Mouse (Mus musculus) midbrain, embryonic 16.5 days (tissue): ENCODE data around the gene Hoxd3. TPM values are rescaled to one million over a fixed set of nuclear protein-coding genes. Genes with fewer than 3 reads are reported as not detected.

Experiments
- ATAC-seq: fragments of 200-750 bp; cut with Nextera tagmentation; 2 replicates; pipeline ENCODE4 v1.8.0; 2017; ENCODE audit warnings: moderate TSS enrichment
- H3K27ac ChIP-seq: fragments of 300-500 bp; sonication (generic); 2 replicates; pipeline ENCODE4 v1.5.1; 2014; ENCODE audit warnings: mild to moderate bottlenecking, low read length, mixed read lengths
- H3K27me3 ChIP-seq: fragments of 300-500 bp; sonication (generic); 2 replicates; pipeline ENCODE4 v1.6.1; 2014; ENCODE audit warnings: low read depth, low read length, mixed read lengths; ENCODE audit not compliant: control insufficient read depth, insufficient read depth
- H3K36me3 ChIP-seq: fragments of 300-500 bp; sonication (generic); 2 replicates; pipeline ENCODE4 v1.6.1; 2014; ENCODE audit warnings: mild to moderate bottlenecking, low read length, moderate library complexity, mixed read lengths; ENCODE audit not compliant: control insufficient read depth, insufficient read depth
- H3K4me1 ChIP-seq: fragments of 300-500 bp; sonication (generic); 2 replicates; pipeline ENCODE4 v1.6.1; 2014; ENCODE audit warnings: mild to moderate bottlenecking, low read length, mixed read lengths; ENCODE audit not compliant: control insufficient read depth, insufficient read depth
- H3K4me2 ChIP-seq: fragments of 300-500 bp; sonication (generic); 2 replicates; pipeline ENCODE4 v1.6.1; 2014; ENCODE audit warnings: mild to moderate bottlenecking, low read length, mixed read lengths
- H3K4me3 ChIP-seq: fragments of 300-500 bp; sonication (generic); 2 replicates; pipeline ENCODE4 v1.5.1; 2014; ENCODE audit warnings: low read depth, mild to moderate bottlenecking, low read length, moderate library complexity, mixed read lengths
- H3K9ac ChIP-seq: fragments of 300-500 bp; sonication (generic); 2 replicates; pipeline ENCODE4 v1.6.1; 2014; ENCODE audit warnings: low read depth, low read length, mixed read lengths
- H3K9me3 ChIP-seq: fragments of 300-500 bp; sonication (generic); replicated peaks from 2 replicates; pipeline ENCODE4 v1.6.1; 2014; ENCODE audit warnings: mild to moderate bottlenecking, low read length, mixed read lengths; ENCODE audit not compliant: control insufficient read depth, poor library complexity, severe bottlenecking
- WGBS: fragments of 180-500 bp; shearing (Covaris S2); extraction: QIAGEN DNeasy Blood & Tissue Kit; methylation state at CpG from one replicate; pipeline ENCODE4 v1.1.7; 2014; 5-methylcytosine and 5-hydroxymethylcytosine counted together
- polyA plus RNA-seq: library from polyadenylated mRNA; unstranded; fragments of >200 nt; fragmentation: Nextera tagmentation; extraction: Ambion mirVana; gene quantifications from 2 replicates; pipeline ENCODE4 v1.2.1, GENCODE M21; 2015

Hoxd3 gene
- 0.17 TPM in 1 of 2 replicates, not detected in the other for polyA plus RNA-seq

DNA sequence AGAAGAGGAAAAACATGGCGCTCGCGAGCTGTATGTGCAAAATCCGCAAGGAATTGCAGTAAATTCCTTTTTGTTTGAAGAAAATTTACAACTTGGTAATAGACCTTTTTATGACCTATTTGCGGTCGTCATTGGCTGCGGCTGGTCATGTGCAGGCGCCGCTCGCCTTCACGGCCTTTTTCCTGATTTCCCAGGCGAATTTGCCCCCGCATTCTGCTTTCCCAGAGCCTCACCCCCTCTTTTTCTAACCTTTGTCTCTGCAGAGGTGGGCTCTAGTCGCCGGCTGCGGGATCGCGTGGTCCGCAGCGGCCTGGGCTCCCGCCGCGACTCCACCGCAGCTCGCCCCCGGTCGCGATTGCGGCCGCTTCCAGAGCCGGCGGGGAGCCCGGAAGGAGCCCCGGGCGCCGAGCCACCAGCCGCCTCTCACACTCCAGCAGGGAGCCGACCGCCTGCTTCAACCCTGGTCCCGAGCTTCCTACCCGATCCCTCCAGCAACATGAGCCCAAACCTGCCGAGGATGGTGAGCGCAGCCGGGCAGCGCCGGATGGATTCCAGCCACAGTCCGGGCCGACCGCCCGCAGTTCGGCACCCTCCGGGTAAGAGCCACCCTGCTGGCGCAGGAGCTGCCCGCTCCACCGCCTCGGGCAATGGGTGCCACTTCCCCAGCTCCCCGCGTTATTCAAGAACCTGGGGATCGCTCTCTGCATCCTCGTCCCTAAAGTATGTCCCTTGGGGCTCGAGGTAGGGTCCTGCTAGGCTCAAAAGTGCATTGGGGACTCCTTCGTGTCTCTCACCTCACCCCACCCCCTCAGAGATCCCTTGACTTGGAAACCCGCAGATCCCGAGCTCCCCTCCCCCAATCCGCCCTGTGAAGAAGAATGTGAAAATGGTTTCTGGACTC lies at the start of gene Hoxd3, which contains the start of gene Hoxd4:
Gene Hoxd3, plus strand, starts transcription at position 207 of the 901 bp plus-strand sequence.
Gene Hoxd4, plus strand, starts transcription at position 209 of the 901 bp plus-strand sequence.
- ATAC-seq = no peak
- Histone ChIP-seq H3K27me3 (peaks cover 75% of the 10 kb centered on the region), H3K4me1 (peaks cover 6% of the 10 kb centered on the region; the same call in 1 of the 2 replicates), H3K9me3 (no peaks in the 10 kb centered on the region), H3K4me3 (peak within 1 kb of the TSS; percentile 14; the same call in 1 of the 2 replicates), H3K4me2 (peak within 1 kb of the TSS; percentile 19; the same call in 1 of the 2 replicates), H3K9ac (no peak within 1 kb of the TSS), H3K27ac (no peak within 1 kb of the TSS), H3K36me3 (no peaks in the 10 kb centered on the region)
- under 1% methylated on average over 65 of the region's 65 CpGs for WGBS

DNA sequence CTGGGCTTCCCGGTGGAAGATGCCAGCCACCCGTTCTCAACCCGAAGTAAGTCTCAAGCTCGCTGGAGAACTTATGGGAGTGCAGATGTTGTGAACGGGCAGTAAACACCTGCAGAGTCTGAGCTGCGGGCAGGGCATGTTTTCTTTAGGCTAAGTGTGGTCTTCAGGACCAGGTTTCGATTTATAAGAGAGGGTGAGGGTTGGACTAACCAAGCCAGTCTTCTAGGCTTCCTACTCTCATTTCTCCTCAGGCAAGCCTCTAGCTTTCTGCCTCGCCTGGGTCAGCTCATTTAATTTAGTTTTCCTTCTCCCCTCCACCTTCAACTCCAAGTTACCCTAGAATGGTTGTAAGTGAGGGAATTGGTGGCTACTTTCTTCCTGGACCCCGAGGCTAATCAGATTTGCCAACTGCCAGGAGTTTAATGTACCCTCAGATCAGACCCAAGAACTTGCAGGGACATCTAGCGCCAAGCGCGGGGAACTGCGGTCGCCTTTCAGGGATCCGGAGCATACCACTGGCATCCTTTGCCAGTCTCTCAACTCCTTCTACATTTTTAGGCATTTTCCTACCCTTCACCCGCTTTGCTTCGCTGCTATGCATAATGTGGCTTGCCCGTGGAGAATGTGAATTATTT lies 48.3 kb upstream of the Hoxd3 start:
- 6% methylated on average over 18 of the region's 18 CpGs for WGBS
- no peak overlapping the region for H3K9ac ChIP-seq
- no peaks in the 10 kb centered on the region for H3K9me3 ChIP-seq
- no peak overlapping the region for H3K27ac ChIP-seq
- no peak overlapping the region for H3K4me2 ChIP-seq
- peaks cover 5% of the 10 kb centered on the region; the same call in 1 of the 2 replicates for H3K4me1 ChIP-seq
- H3K4me3 ChIP-seq = no peak overlapping the region
- H3K36me3 ChIP-seq = no peaks in the 10 kb centered on the region
- 0 out of 2 replicates have a peak, but pooled peaks have one; percentile 56 for ATAC-seq
- H3K27me3 ChIP-seq = peaks cover 70% of the 10 kb centered on the region

DNA sequence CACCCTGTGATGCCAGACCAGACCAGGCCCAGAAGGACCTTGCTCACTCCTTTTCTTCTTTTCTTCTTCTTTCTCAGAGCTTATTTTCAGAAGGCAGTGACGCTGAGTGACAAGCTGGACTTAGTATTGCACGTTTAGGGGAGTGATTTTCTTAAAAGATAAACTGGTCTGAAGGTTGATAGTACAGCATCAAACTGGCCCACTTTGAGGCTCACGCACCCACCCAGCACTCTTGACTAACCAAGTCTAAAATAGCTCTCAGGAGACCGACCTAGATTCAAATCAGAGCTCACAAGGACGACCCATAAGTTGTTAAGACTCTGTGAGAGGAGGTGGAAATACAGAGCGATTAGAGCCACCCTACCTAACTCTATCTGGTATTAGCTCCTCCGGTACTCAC lies 45.3 kb upstream of the Hoxd3 start:
- H3K27me3 ChIP-seq = peaks cover 86% of the 10 kb centered on the region
- no peaks in the 10 kb centered on the region for H3K36me3 ChIP-seq
- H3K27ac ChIP-seq = no peak overlapping the region
- no peak overlapping the region for H3K4me2 ChIP-seq
- WGBS = 3% methylated on average over 7 of the region's 7 CpGs
- H3K9me3 ChIP-seq = no peaks in the 10 kb centered on the region
- no peak for ATAC-seq
- no peak overlapping the region for H3K4me3 ChIP-seq
- no peak overlapping the region for H3K9ac ChIP-seq
- peaks cover 6% of the 10 kb centered on the region; the same call in 1 of the 2 replicates for H3K4me1 ChIP-seq

DNA sequence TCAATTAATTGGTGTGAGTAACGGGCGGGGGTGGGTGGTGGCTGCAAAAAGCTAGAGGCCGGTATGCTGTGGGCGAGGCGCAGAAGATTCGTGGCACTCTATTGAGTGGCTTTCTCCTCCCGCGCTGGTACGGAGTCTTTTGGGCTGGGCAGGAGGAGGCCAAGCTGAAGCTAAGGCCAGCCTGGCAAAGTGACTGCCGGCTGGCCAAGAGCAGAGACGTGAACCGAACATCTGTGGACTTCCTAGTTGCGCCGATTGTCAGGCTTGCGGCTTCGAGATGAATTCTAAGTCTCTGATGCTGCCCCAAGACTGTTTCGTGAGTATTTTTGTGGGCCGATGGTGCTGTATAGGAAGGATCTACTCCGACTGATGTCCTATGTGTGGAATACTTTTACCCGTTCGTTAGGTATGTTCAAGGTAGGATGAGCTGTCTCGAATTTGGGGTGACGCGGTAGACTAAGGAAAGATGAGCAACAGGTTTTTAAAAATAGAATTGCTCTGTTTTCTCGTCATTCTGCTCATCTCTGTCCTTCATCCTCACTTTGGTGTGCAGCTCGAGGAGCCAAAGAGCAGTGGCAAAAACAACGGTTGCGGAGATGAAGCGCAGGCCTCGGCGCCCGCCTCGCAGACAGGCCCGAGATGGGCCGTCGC lies 44.4 kb upstream of the Hoxd3 start:
- Histone ChIP-seq H3K4me2 (no peak overlapping the region), H3K4me3 (no peak overlapping the region), H3K27ac (no peak overlapping the region), H3K9ac (no peak overlapping the region), H3K4me1 (peaks cover 4% of the 10 kb centered on the region; the same call in 1 of the 2 replicates), H3K27me3 (peaks cover 85% of the 10 kb centered on the region), H3K9me3 (no peaks in the 10 kb centered on the region), H3K36me3 (no peaks in the 10 kb centered on the region)
- 2% methylated on average over 36 of the region's 36 CpGs for WGBS
- ATAC-seq = no peak

DNA sequence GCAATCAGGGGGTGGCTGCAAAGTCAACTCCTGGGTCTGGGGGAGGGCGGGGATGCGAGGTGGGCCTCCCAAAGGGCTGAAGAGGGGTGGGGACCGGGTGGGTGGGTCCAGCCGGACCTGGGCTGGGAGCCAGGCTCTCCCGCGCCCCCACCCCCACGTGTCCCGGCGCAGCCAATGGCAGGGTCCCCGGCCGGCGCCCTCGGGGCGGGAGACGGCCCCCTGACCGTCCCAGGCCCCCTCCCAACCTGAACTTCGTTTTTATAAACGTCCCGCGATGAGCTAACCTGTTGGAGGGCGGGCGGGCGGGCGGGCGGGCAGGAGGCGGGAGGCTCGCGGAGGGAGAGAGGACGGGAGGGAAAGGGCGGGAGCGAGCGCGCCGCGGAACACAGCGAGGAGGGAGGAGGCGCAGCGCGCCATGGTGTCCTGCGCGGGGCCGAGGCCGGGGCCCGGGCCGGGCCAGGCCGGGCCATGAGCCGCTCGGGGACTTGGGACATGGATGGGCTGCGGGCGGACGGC lies 43.8 kb upstream of the Hoxd3 start, which contains the start of gene Hoxd13:
Gene Hoxd13, plus strand, starts transcription at position 469 of the 516 bp plus-strand sequence.
- H3K4me2 ChIP-seq = peak within 1 kb of the TSS; percentile 45
- peaks cover 85% of the 10 kb centered on the region for H3K27me3 ChIP-seq
- H3K9me3 ChIP-seq = no peaks in the 10 kb centered on the region
- peaks cover 6% of the 10 kb centered on the region for H3K4me1 ChIP-seq
- no peak within 1 kb of the TSS for H3K9ac ChIP-seq
- H3K36me3 ChIP-seq = no peaks in the 10 kb centered on the region
- H3K27ac ChIP-seq = no peak within 1 kb of the TSS
- peak within 1 kb of the TSS; percentile 8 for H3K4me3 ChIP-seq
- ATAC-seq = no peak
- under 1% methylated on average over 22 of the region's 51 CpGs for WGBS

DNA sequence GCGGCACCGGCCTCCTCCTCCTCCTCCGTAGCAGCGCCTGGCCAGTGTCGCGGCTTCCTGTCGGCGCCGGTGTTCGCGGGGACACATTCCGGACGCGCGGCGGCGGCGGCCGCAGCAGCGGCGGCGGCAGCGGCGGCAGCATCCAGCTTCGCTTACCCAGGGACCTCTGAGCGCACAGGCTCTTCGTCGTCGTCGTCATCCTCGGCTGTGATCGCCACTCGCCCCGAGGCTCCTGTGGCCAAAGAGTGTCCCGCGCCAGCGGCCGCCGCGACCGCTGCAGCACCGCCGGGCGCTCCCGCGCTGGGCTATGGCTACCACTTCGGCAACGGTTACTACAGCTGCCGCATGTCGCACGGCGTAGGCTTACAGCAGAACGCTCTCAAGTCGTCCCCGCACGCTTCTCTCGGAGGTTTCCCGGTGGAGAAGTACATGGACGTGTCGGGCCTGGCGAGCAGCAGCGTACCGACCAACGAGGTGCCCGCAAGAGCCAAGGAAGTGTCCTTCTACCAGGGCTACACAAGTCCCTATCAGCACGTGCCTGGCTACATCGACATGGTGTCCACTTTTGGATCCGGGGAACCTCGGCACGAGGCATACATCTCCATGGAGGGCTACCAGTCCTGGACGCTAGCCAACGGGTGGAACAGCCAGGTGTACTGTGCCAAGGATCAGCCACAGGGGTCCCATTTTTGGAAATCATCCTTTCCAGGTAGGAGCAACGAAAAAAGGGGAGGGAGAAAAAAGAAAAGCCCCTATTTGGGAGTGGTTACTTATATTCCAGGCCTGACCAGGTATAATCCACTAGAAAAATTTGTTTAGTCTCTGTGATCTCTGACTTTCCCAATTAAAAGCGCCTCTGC lies 43.1 kb upstream of the Hoxd3 start:
- peaks cover 7% of the 10 kb centered on the region for H3K4me1 ChIP-seq
- ATAC-seq = no peak
- peak overlapping the region; percentile 45 for H3K4me2 ChIP-seq
- no peak overlapping the region for H3K27ac ChIP-seq
- peaks cover 86% of the 10 kb centered on the region for H3K27me3 ChIP-seq
- H3K36me3 ChIP-seq = no peaks in the 10 kb centered on the region
- H3K9ac ChIP-seq = no peak overlapping the region
- H3K4me3 ChIP-seq = peak overlapping the region; percentile 8; the same call in 1 of the 2 replicates
- H3K9me3 ChIP-seq = no peaks in the 10 kb centered on the region
- under 1% methylated on average over 54 of the region's 74 CpGs for WGBS

DNA sequence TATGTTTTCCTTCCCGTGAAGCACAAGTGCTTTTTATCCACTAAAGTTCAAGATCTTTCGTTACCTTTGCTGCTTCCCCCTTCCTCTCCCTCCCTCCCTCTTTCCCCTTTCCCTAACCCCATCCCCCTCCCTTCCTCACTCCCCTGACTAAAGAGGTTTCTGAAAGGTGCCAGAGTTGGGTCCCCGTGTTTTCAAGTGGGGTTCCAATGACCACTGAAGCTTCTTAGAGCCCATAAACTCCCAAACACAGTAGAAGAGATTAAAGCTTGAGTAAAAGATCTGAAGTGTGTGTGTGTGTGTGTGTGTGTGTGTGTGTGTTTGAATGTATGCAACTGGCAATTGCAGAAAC lies 42.5 kb upstream of the Hoxd3 start:
- Histone ChIP-seq H3K27me3 (peaks cover 86% of the 10 kb centered on the region), H3K9ac (no peak overlapping the region), H3K27ac (no peak overlapping the region), H3K4me3 (no peak overlapping the region), H3K4me2 (no peak overlapping the region), H3K4me1 (peaks cover 7% of the 10 kb centered on the region), H3K9me3 (no peaks in the 10 kb centered on the region), H3K36me3 (no peaks in the 10 kb centered on the region)
- 0% methylated on average over 3 of the region's 3 CpGs for WGBS
- ATAC-seq = no peak

DNA sequence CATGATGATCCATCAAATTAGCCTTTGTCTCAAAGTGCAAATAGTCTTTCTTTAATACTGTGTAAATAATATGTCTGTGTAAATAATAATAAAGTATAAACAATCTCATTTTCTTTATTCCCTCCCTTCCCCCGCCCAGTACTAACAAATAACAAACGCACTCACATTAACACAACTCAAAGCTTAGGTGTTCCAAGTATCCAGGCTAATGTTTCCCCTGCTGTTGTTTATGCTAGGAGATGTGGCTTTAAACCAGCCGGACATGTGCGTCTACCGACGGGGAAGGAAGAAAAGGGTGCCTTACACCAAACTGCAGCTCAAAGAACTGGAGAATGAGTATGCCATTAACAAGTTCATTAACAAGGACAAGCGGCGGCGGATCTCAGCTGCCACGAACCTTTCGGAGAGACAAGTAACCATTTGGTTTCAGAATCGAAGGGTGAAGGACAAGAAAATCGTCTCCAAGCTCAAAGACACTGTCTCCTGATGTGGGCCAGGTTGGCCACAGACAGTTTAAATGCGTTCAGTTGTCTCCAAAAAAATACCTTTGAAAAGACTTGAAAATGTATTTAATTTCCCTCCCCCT lies 42.0 kb upstream of the Hoxd3 start:
- Histone ChIP-seq H3K9ac (no peak overlapping the region), H3K4me3 (no peak overlapping the region), H3K27ac (no peak overlapping the region), H3K36me3 (no peaks in the 10 kb centered on the region), H3K27me3 (peaks cover 86% of the 10 kb centered on the region), H3K4me2 (no peak overlapping the region), H3K9me3 (no peaks in the 10 kb centered on the region), H3K4me1 (peaks cover 7% of the 10 kb centered on the region)
- ATAC-seq = no peak
- WGBS = 3% methylated on average over 14 of the region's 14 CpGs
